Mouse (Mus musculus): Measurements from ENCODE around the gene 5330417C22Rik. TPM values are rescaled to one million over a fixed set of nuclear protein-coding genes. Genes with fewer than 3 reads are reported as not detected.

5330417C22Rik gene
- polyA plus RNA-seq, 1 experiment from 2014 or later, result 9.0 TPM

DNA sequence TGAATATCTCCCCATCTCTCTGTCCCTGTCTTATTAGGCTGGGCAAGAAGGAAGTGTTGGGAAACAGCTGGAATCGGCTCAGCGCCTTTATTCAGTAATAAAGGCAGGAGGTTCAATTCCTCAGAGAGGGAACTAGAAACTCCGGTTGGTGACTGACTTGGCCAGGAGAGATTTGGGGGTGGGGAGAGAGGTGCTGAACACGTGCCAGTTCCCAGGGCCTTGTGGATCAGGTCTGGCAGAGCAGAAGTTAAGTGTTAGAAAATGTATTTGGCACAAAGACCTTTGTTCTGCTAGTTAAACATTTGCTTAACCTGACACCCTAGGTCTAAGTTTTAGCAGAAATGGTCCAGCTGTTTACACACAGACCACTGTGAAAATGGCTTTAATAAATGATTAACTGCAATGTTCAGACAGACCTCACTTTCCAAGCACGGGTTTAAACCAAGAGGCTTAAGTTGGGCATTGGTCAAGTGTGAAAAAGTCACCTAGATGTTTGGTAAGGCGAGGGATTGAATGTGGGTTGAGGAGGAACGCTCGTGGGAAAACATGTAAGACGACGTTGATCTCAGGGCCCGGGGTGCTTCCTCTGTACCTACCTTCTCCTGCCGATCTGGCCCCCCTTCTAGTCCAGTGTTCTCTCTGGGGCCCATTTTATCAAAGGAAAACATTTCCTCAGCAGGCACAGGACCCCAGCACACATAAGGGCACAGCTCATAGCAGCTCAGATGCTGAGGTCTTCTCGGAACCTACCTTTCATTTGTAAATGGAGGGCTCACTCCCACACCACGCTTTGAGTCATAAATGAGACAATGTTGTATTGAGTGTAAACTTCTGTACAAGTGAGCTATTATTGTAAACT lies 59.3 kb downstream of the 5330417C22Rik start:
- WGBS, result 34% methylated on average over 14 of the region's 14 CpGs
- Histone ChIP-seq H3K9ac (no peak overlapping the region), H3K4me2 (no peak overlapping the region), H3K4me3 (ENCODE audit: low read depth, low read length) (no peak overlapping the region), H3K9me3 (ENCODE audit: low read depth, low read length) (no peaks in the 10 kb centered on the region), H3K27ac (ENCODE audit: low read depth) (peak overlapping the region; percentile 81), H3K4me1 (ENCODE audit: insufficient read depth) (0 out of 2 replicates have a peak, but pooled peaks cover 5% of the 10 kb centered on the region), H3K36me3 (ENCODE audit: insufficient read depth) (no peaks in the 10 kb centered on the region), H3K27me3 (ENCODE audit: insufficient read depth, low read length) (no peaks in the 10 kb centered on the region)
- no peak for TF ChIP-seq CTCF (IDR thresholded peaks at IDR 0.05; ENCODE audit: low read depth)
- peak; percentile 81 for ATAC-seq (ENCODE audit: insufficient read depth)
- peak; percentile 80 for DNase-seq

DNA sequence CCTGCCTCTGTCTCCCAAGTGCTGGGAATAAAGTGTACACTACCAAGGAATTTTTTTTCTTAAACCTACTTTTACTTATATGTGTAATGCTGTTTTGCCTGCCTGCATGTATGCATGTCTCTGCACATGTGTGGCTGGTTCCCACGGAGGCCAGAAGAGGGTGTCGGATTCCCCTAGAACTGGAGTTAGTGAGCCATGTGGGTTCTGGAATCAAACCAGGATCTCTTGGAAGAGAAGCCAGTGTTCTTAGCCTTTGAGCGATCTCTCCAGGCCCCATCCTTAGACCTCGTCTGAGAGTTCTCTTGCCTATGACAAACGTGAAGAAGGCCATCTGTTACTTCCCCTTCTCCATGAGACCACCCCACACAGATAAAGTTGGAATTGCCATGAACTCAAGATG lies 60.8 kb downstream of the 5330417C22Rik start:
- H3K4me1 ChIP-seq (ENCODE audit: insufficient read depth), result 0 out of 2 replicates have a peak, but pooled peaks cover 5% of the 10 kb centered on the region
- DNase-seq (no peak), ATAC-seq (ENCODE audit: insufficient read depth) (no peak)
- no peaks in the 10 kb centered on the region for H3K36me3 ChIP-seq (ENCODE audit: insufficient read depth)
- no peaks in the 10 kb centered on the region for H3K27me3 ChIP-seq (ENCODE audit: insufficient read depth, low read length)
- peak overlapping the region; percentile 75; the same call in 1 of the 2 replicates for H3K27ac ChIP-seq (ENCODE audit: low read depth)
- WGBS, result 63% methylated on average over 5 of the region's 5 CpGs
- H3K4me2 ChIP-seq, result no peak overlapping the region
- H3K9ac ChIP-seq, result no peak overlapping the region
- no peaks in the 10 kb centered on the region for H3K9me3 ChIP-seq (ENCODE audit: low read depth, low read length)
- H3K4me3 ChIP-seq (ENCODE audit: low read depth, low read length), result no peak overlapping the region
- no peak for TF ChIP-seq CTCF (IDR thresholded peaks at IDR 0.05; ENCODE audit: low read depth)

DNA sequence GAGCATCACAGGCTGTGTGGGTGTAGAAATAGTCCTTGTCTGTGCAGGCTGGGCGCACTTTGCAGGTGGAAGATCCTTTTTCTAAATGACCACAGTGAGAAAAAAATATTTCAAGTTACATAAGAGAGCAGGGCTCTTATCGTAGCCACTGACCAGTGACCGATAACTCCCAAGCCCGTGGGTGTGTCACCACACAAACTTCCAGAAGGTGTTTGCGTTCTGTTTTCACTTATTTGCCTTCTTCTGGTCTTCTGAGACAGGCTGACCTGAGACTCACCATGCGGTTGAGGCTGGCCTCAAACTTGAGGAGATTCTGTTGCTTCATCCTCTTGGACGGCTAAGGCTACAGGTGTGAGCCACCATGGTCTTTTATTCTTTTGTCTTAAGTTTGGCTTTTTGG lies 61.4 kb downstream of the 5330417C22Rik start:
- DNase-seq, result no peak
- no peak overlapping the region for H3K27ac ChIP-seq (ENCODE audit: low read depth)
- no peak overlapping the region for H3K9ac ChIP-seq
- no peak overlapping the region for H3K4me2 ChIP-seq
- TF ChIP-seq CTCF (IDR thresholded peaks at IDR 0.05; ENCODE audit: low read depth), result no peak
- no peak for ATAC-seq (ENCODE audit: insufficient read depth)
- H3K4me1 ChIP-seq (ENCODE audit: insufficient read depth), result 0 out of 2 replicates have a peak, but pooled peaks cover 5% of the 10 kb centered on the region
- H3K4me3 ChIP-seq (ENCODE audit: low read depth, low read length), result no peak overlapping the region
- WGBS, result 69% methylated on average over 7 of the region's 7 CpGs
- H3K9me3 ChIP-seq (ENCODE audit: low read depth, low read length), result no peaks in the 10 kb centered on the region
- no peaks in the 10 kb centered on the region for H3K27me3 ChIP-seq (ENCODE audit: insufficient read depth, low read length)
- no peaks in the 10 kb centered on the region for H3K36me3 ChIP-seq (ENCODE audit: insufficient read depth)

- no peaks in the 10 kb centered on the region for H3K9me3 ChIP-seq (ENCODE audit: low read depth, low read length)
- no peak for TF ChIP-seq CTCF (IDR thresholded peaks at IDR 0.05; ENCODE audit: low read depth)
- H3K9ac ChIP-seq, result no peak overlapping the region
- H3K36me3 ChIP-seq (ENCODE audit: insufficient read depth), result no peaks in the 10 kb centered on the region
- no peak overlapping the region for H3K4me2 ChIP-seq
- H3K4me1 ChIP-seq (ENCODE audit: insufficient read depth), result no peaks in the 10 kb centered on the region
- DNase-seq, result peak; percentile 46
- H3K27ac ChIP-seq (ENCODE audit: low read depth), result no peak overlapping the region
- ATAC-seq (ENCODE audit: insufficient read depth), result no peak
- H3K27me3 ChIP-seq (ENCODE audit: insufficient read depth, low read length), result no peaks in the 10 kb centered on the region
- H3K4me3 ChIP-seq (ENCODE audit: low read depth, low read length), result no peak overlapping the region
- 37% methylated on average over 8 of the region's 8 CpGs for WGBS
Measured at GRCm38 (mm10) chr3:108467760-108468159, 68.6 kb downstream of the 5330417C22Rik start.

DNA sequence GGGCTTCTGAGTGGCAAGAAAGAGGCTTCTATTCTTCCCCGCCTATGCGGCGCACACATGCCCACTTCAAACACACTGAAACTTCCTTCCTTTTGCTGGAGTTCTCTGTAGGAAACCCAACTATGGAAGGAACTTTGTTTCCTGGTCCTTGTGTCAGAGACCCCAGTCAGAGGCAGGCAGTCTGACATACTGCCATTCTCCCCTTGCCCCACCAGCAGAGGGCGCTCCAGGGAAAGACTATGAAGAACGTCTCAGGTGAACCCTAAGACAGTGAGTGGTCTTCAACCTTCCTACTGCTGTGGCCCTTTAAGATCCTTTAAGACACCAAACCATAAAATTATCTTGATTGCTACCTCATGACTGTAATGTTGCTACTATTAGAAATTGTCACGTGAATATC lies 69.9 kb downstream of the 5330417C22Rik start:
- Histone ChIP-seq H3K9ac (no peak overlapping the region), H3K27ac (ENCODE audit: low read depth) (no peak overlapping the region), H3K27me3 (ENCODE audit: insufficient read depth, low read length) (no peaks in the 10 kb centered on the region), H3K9me3 (ENCODE audit: low read depth, low read length) (no peaks in the 10 kb centered on the region), H3K4me1 (ENCODE audit: insufficient read depth) (no peaks in the 10 kb centered on the region), H3K4me2 (no peak overlapping the region), H3K36me3 (ENCODE audit: insufficient read depth) (no peaks in the 10 kb centered on the region), H3K4me3 (ENCODE audit: low read depth, low read length) (no peak overlapping the region)
- 74% methylated on average over 6 of the region's 6 CpGs for WGBS
- TF ChIP-seq CTCF (IDR thresholded peaks at IDR 0.05; ENCODE audit: low read depth), result peak; percentile 75
- ATAC-seq (ENCODE audit: insufficient read depth) (no peak), DNase-seq (peak; percentile 50)

DNA sequence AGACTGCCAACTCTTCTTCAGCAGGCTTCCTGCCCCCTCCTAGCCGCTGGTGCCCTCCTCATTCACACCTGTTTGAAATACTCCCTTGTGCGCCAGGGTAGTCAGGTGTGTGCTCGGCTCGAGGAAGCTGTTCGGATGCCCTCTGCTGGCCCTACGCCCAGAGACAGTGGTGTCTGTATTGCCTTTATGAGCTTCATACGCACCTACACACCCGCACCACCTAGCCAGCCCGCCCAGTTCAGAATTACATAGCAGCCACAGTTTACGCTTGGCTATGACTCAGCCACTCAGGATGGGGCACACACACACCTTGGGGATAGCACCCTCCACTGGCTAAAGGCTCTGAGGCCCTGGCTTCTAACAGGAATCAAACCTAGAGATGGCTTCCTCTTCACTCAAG lies 77.5 kb downstream of the 5330417C22Rik start:
- no peak overlapping the region for H3K9ac ChIP-seq
- peak; percentile 75 for ATAC-seq (ENCODE audit: insufficient read depth)
- no peak overlapping the region for H3K4me3 ChIP-seq (ENCODE audit: low read depth, low read length)
- no peaks in the 10 kb centered on the region for H3K27me3 ChIP-seq (ENCODE audit: insufficient read depth, low read length)
- H3K9me3 ChIP-seq (ENCODE audit: low read depth, low read length), result no peaks in the 10 kb centered on the region
- 18% methylated on average over 10 of the region's 10 CpGs for WGBS
- H3K27ac ChIP-seq (ENCODE audit: low read depth), result no peak overlapping the region
- peak; percentile 43; the same call in 1 of the 2 replicates for TF ChIP-seq CTCF (IDR thresholded peaks at IDR 0.05; ENCODE audit: low read depth)
- no peaks in the 10 kb centered on the region for H3K36me3 ChIP-seq (ENCODE audit: insufficient read depth)
- H3K4me1 ChIP-seq (ENCODE audit: insufficient read depth), result no peaks in the 10 kb centered on the region
- peak; percentile 51 for DNase-seq
- peak overlapping the region; percentile 36; the same call in 1 of the 2 replicates for H3K4me2 ChIP-seq

- H3K27me3 ChIP-seq (ENCODE audit: insufficient read depth, low read length), result no peaks in the 10 kb centered on the region
- DNase-seq (no peak), ATAC-seq (ENCODE audit: insufficient read depth) (no peak)
- TF ChIP-seq CTCF (IDR thresholded peaks at IDR 0.05; ENCODE audit: low read depth), result no peak
- no peak overlapping the region for H3K27ac ChIP-seq (ENCODE audit: low read depth)
- peak overlapping the region; percentile 36; the same call in 1 of the 2 replicates for H3K4me2 ChIP-seq
- no peak overlapping the region for H3K9ac ChIP-seq
- no peaks in the 10 kb centered on the region for H3K4me1 ChIP-seq (ENCODE audit: insufficient read depth)
- H3K9me3 ChIP-seq (ENCODE audit: low read depth, low read length), result no peaks in the 10 kb centered on the region
- H3K4me3 ChIP-seq (ENCODE audit: low read depth, low read length), result no peak overlapping the region
- no peaks in the 10 kb centered on the region for H3K36me3 ChIP-seq (ENCODE audit: insufficient read depth)
- 45% methylated on average over 14 of the region's 14 CpGs for WGBS
Measured at GRCm38 (mm10) chr3:108458380-108458779, 78.0 kb downstream of the 5330417C22Rik start.
